Mouse (Mus musculus) left cerebral cortex, postnatal 36 days (tissue): ENCODE data around the gene Wbp1. TPM values are rescaled to one million over a fixed set of nuclear protein-coding genes. Genes with fewer than 3 reads are reported as not detected.
A peak's percentile ranks its signal among the peaks of the same experiment; 100 is the strongest.

Source experiments
- DNase-seq, 2 experiments: peaks; one replicate each; pipeline ENCODE4 v3.0.0; 2021 to 2022; ENCODE audit warnings: low spot score in 2 of 2, mixed read lengths in 1 of 2
- intact Hi-C: fragments of 180-260 bp; cut with DNase I; formaldehyde crosslinking; loops from one replicate; pipeline ENCODE4 v1.15.1; 2025
- total RNA-seq, 2 experiments: library from RNA; stranded (reverse); gene quantifications; 2 replicates each; pipeline ENCODE4 v1.2.3; 2021

The Wbp1 gene
- total RNA-seq, 2 experiments from 2014 or later = 33.5 to 46.6 TPM

GRCm38 (mm10) chr6:83098411-83098810, 22.9 kb downstream of the Wbp1 start:
- intact Hi-C loops = no loop called here
- DNase-seq = no peak

DNA sequence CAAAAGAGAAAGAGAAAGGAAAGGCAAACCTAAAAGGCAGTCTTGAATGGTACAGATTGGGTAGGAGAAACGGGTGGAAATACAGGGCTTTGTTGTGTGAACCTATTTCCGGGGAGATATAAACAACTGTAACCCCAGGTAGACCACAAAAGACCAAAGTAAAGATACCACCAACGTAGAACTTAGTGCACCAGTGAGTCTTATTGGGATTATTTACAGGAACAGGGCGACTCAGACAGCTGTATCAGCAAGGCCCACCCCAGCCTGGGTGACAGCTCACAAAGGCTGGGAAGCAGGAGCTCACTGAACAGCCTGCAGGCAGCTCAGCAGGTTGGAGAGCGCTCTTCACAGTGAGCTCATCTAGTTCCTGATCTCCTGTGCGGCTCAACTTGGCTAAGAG, 25.4 kb downstream of the Wbp1 start:
- intact Hi-C loops = no loop called here
- DNase-seq = no peak

GRCm38 (mm10) chr6:83092416-83093127, 28.8 kb downstream of the Wbp1 start:
- intact Hi-C loops = no loop called here

GRCm38 (mm10) chr6:83087926-83088260, 33.5 kb downstream of the Wbp1 start:
- intact Hi-C loops = no loop called here
- DNase-seq = no peak

More at GRCm38 (mm10) chr6:83092416-83093127, 28.8 kb downstream of the Wbp1 start:
- no peak for DNase-seq

DNA sequence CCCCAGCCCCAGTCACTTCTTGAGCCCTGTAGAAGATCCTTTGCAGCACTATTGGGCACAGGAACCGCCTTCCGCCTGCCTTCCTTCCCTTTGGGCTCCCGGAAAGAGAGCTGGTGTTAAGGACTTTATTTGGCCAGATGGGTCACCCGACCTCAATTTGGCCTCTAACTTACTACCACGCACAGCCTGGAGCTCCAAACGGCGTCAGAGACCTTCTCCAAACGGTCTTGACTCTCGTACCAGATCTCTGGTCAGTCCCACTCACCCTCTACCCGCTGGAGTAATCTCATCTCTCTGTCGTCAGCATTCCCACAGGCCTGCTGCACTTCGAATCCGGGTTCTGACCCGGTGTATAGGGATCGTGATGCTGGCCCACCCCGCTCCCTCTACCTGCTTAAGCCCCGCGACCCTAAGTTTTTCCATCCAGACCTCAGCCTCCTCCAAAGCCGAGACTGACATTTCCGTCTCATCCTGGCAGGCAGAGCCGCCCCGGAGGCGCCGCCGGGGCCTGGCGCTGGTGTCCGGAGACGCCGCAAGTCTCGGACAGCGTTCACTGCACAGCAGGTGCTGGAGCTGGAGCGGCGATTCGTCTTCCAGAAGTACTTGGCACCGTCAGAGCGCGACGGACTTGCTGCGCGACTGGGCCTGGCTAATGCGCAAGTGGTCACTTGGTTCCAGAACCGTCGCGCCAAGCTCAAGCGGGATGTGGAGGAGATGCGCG, 34.0 kb downstream of the Wbp1 start:
- intact Hi-C loops = no loop called here
- DNase-seq = no peak

DNA sequence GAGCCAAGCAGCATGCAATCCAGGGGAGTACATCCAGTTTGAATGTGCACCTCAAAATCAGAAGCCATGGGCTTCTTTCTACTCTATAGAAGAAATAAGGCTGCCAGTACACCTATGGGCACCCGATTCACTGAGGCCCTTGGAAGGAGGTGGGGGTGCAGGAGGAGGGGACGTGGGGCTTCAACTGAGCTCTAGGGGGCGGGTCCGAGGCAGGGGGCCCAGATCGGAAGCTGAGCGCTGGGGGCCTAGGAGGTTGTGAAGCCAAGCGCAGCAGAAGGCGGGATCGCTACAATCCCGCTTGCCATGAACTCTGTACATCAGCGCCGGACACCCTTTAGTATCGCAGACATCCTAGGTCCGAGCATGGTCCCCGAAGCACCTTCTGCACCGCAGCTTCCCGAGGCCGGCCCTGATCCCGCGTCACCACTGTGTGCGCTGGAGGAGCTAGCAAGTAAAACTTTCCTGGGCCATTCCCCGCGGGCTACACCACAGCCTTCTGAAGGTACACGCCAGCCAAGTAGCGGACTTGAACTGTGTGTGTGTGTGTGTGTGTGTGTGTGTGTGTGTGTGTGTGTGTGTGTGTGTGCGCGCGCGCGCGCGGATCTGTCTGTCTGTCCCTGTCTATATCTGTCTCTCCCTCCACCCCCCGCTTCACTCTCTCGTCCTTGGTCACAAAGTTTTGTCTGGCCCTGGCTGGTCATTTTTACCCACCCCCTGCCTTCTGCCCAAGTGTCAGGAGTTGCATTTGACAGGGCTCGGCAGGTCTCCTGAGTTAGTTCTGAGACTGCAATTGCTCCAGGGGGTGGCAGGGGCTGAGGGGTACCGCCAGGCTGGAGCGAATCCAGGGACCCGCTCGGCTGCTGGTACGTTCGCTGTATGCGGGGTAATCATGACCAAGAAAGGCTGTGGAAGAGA, 35.0 kb downstream of the Wbp1 start, which contains the start of gene Lbx2:
TSS of gene Lbx2 (plus strand) at position 247 of the 915 bp plus-strand sequence.
- intact Hi-C loops = no loop called here
- DNase-seq = no peak

DNA sequence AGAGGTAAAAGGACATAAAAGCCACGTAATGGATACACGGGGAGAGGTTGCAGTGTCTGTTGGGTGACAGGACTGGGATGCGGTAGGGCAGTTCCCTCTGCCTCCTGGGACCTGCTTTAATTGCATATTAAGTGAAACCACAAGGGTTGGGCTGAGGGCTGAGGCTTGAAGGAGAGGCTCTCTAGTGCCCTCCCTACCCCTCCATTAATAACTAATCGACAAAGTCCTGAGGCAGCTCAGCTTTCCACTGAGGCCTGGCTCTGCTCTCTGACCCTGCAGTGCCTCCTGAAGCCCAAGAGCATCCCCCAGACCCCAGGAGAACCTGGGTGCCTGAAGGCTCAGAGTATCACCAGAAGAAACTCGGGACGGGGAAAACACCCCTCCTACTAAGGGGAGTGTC, 36.9 kb downstream of the Wbp1 start:
- intact Hi-C loops = no loop called here
- no peak for DNase-seq

DNA sequence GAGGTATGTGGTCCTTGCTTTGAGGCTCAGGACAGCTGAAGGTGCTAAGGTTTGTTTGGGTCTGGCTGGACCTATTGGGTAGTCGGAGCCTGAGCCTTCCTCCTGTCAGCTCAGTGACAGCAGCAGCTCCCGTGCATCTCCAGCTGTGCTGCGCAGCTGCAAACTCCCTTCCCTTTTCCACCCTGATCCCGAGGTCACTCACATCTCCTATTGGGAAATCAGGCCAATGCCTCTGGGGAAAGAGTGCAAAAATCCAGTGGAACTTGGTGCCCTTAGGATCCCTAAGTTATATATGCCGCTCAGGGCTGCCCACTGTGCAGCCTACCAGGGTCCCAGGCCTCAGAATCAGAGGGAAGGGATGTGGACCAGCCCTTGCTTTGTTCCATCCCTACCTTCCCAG, 37.9 kb downstream of the Wbp1 start:
- no peak for DNase-seq
- intact Hi-C loops = no loop called here

DNA sequence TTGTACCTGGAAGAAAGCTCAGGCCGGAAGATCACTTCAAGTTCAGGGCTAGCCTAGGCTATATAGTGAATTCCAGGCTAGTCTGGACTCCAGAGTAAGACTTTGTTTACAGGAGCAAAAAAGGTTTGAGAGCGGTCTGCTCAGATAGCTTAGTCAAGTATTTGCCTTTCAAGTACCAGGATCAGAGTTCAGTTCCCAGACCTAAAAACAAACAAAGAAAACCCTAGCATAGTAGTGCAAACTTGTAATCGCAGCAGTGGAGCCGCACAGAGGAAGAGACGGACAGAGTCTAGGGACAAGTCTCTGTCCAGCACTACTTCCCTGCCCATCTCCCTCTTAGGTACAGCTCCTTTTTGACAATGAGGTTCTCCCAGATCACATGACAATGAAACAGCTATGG, 41.1 kb downstream of the Wbp1 start:
- DNase-seq = no peak
- intact Hi-C loops = no loop called here

GRCm38 (mm10) chr6:83078324-83078858, 43.0 kb downstream of the Wbp1 start:
- intact Hi-C loops = loop anchor here (1.0 to 10.0 kb wide), 4 partner anchors 22 to 636 kb away; partner anchors contain the start of genes Aup1, Ccdc142, Gm42688 and Vax2
- peak; percentile 99 for DNase-seq

GRCm38 (mm10) chr6:83077630-83078323, 43.6 kb downstream of the Wbp1 start, which contains the start of gene Pcgf1:
Pcgf1 (plus strand) TSS chr6:83077869.
- no peak for DNase-seq
- intact Hi-C loops = loop anchor here (1.0 to 10.0 kb wide), 4 partner anchors 23 to 637 kb away; partner anchors contain the start of genes Aup1, Ccdc142, Gm42688 and Vax2

DNA sequence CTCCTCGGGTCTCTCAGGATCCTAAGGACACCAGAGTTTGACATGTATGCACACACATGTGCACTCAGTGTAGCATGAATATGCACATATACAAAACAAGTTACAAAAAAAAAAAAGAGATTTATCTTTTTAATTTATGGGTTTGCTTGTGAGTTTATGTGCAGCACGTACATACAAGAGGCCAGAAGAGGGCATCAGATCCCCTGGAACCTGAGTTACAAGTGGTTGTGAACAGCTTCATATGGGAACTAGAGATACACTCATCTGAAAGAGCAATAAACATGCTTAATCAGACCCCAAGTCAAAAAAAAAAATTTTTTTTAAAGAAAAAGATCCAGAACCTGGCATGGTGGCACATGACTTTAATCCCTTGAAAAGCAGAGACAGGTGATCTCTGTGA, 46.4 kb downstream of the Wbp1 start:
- no peak for DNase-seq
- intact Hi-C loops = loop anchor here (5.0 to 10.0 kb wide), 2 partner anchors 78 to 640 kb away; partner anchors contain the start of gene Vax2

GRCm38 (mm10) chr6:83071220-83071619, 50.1 kb downstream of the Wbp1 start:
- no peak for DNase-seq
- intact Hi-C loops = loop anchor here (10.0 kb wide), 1 partner anchor 644 kb away; the partner anchor contains the start of gene Vax2

DNA sequence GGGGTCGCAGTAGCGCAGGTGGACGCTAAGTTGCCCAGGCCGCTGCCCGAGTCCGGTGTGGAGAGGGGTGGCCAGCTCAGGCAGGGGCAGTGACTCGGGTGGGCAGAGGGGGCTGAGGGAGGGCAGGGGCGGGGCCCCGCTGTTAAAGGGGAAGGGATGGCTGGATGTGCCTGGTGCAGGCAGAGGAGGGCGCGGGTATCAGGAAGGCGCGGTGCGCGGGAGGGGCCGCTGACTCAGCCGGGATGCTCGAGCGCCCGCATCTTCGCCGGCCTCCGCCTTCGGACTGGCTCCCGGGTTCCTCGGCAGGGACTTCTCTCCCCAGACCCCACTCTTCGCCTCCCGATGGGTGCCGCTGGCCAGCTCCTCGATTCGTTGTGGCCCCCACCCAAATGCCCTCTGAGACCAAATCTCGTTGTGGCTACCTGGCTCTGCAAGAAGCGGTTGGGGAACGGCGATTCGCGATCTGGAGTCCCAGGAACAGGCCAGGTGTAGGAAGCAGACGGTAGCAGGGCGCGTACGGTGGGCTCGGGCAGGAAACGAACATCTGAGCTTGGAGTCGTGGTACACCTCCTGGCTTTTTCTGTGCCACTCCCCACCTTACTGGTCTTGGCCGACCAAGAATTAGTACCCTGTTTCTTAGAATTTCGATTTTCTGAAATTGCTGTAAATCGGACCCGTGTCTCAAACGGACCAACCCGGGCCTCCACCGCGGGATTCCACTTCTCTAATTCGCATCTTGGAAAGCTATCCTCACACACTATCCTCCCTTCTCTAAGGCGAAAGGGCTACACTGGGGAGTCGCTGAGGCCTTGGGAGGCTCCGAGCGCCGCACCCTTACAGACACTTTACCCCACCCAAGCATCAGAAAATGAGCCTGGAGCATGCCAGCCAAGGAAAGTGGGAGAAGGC, 50.8 kb downstream of the Wbp1 start:
- intact Hi-C loops = loop anchor here (10.0 kb wide), 1 partner anchor 644 kb away; the partner anchor contains the start of gene Vax2
- DNase-seq = peak; percentile 54 to 57

DNA sequence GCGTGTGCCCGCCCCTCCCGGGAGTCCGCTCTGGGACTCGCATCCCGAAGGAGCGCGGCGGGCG, 51.3 kb downstream of the Wbp1 start, which contains the start of gene Tlx2:
TSS of gene Tlx2 (minus strand) at position 47 of the 64 bp plus-strand sequence.
- intact Hi-C loops = loop anchor here (10.0 kb wide), 1 partner anchor 645 kb away; the partner anchor contains the start of gene Vax2
- DNase-seq = no peak

GRCm38 (mm10) chr6:83069488-83070246, 51.7 kb downstream of the Wbp1 start:
- intact Hi-C loops = loop anchor here (10.0 kb wide), 1 partner anchor 645 kb away; the partner anchor contains the start of gene Vax2
- no peak for DNase-seq
